Mouse (Mus musculus): ENCODE results near the gene Inpp5e. TPM values are rescaled to one million over a fixed set of nuclear protein-coding genes. Genes with fewer than 3 reads are reported as not detected.
A peak's percentile ranks its signal among the peaks of the same experiment; 100 is the strongest.

The Inpp5e gene
- total RNA-seq, 1 experiment from 2014 or later: 15.6 TPM

DNA sequence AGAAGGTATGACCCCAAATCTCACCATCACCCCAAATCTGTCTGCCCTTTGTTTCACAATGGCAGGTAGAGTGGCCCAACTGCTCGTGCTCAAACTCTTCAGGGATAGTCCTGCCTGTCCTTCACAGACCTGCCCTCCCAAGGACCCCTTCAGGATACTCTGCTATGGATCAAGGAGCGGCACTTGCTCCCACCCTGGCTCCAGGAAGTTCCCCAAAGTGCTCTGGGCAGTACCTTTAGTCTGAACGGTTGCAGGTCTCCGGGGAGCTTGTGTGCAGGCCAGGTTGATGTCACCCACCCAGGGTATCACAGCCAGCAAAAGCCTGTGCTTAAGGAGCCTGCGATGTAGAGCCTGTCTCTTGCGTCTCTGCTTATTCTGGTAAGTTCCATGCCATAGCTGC lies 41.1 kb downstream of the Inpp5e start:
- ATAC-seq (replicated peaks; ENCODE audit: low read depth, poor library complexity, severe bottlenecking): no peak

DNA sequence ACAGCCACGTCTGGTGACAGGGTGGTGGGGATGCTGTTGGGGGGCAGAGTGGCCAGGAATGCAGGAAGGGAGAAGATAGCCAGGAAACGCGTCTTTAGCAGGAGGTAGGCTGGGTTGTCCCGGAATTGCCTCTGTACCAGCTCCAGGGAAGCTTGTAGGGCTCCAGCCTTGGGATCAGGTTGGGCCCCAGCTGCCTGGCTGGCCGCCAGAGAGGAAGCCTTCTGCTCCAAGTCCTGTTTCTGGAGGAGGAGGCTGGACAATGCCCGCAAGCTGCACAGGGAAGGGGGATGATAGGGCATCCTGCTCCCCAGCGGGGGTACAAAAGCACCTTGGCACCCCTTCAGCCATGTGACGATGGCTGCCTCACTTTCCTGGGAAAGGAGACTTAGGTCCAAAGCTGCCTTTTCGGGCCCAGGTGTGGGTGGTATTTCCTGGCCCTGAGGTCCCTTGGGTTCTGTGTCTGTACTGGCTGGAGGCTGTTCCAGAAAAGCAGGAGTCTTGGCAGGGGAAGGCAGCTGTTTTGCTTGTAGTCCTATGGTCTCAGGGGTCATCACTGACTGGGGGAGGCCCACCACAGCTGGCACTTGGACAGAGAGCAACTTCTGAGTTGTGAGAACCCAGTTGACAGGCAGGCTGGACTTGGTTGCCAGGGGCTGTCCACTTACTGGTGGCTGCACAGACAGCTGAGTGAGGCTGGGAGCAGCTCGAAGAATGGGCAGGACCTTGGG lies 44.1 kb downstream of the Inpp5e start:
- no peak for ATAC-seq (replicated peaks; ENCODE audit: low read depth, poor library complexity, severe bottlenecking)

DNA sequence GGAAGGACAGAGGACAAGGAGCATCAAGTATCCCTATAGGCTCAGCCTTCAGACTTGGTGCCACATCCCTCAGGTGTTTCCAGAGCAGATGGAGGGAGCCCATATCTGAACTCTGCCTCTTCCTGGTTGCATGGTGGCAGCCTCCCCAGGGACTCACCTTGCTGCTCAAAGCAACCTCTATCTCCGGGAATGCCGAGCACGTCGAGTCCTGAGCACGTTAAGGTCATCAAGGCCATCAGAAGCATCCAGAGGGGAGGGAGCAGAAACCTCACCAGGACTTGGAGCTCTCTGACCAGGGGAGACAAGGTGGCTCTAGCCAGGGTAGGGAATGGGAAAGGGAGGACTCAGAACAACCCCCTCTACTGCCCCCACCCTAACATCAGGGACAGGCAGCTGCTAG lies 45.5 kb downstream of the Inpp5e start:
- ATAC-seq (replicated peaks; ENCODE audit: low read depth, poor library complexity, severe bottlenecking): no peak

DNA sequence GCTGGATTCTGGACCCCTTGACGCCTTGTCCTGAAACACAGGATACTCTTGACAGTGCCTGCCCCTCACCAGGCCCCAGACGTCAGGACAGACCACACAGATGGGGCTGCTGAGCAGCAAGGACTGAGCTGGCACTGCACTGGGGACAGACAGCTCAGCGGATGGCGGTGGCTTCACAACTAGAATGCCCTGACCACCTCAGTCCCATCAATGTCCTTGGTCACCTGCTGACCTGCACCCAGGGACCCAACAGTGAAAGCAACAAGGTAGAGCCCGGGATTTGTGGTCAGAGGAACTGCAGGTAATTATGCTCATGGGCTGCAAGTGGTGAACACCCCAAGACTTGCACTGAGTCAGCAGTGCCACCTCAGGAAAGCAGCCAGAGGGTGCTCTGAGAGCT lies 46.0 kb downstream of the Inpp5e start:
- ATAC-seq (replicated peaks; ENCODE audit: low read depth, poor library complexity, severe bottlenecking): no peak

DNA sequence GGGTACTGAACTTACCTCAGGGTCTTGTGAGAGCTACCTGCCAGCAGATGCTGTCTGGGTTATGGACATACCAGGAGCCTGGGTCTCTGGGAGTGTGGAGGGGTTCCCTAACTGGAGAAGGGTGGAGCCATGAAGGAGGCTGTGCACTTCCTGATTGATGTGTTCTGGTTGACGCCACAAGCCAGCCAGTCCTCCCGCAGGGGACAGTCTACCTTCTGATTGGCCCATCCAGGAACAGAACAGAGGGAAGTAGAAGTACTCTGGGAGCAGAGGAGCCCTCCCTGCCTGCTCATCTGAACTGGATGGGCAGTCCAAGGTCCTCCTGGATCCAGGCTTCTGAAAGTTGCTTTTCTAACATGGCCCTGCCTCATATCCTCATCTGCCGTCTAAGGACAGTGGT lies 48.2 kb downstream of the Inpp5e start, which contains the start of gene Card9:
TSS of gene Card9 (minus strand) at position 147 of the 400 bp plus-strand sequence.
- peak; percentile 80 for ATAC-seq (replicated peaks; ENCODE audit: low read depth, poor library complexity, severe bottlenecking)

DNA sequence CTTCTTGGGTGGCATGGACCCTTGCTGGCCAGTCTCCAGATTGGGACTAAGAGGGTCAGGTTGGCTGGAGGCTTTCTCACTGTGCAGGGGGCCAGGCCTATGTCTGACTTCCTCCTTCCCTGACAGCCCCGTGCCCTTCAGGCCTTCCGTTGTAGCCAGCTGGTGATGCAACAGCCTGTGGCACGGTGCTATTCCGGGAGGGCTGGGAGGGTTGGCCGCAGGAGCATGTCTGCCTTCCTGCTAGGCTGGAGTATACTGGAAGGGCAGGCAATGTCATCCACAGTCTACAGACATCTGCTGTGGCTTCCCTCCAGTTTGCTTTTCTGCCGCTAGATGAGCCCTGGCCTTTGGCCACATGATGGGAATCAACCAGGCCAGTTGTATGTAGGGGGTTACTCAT lies 49.0 kb downstream of the Inpp5e start:
- ATAC-seq (replicated peaks; ENCODE audit: low read depth, poor library complexity, severe bottlenecking): peak; percentile 73

DNA sequence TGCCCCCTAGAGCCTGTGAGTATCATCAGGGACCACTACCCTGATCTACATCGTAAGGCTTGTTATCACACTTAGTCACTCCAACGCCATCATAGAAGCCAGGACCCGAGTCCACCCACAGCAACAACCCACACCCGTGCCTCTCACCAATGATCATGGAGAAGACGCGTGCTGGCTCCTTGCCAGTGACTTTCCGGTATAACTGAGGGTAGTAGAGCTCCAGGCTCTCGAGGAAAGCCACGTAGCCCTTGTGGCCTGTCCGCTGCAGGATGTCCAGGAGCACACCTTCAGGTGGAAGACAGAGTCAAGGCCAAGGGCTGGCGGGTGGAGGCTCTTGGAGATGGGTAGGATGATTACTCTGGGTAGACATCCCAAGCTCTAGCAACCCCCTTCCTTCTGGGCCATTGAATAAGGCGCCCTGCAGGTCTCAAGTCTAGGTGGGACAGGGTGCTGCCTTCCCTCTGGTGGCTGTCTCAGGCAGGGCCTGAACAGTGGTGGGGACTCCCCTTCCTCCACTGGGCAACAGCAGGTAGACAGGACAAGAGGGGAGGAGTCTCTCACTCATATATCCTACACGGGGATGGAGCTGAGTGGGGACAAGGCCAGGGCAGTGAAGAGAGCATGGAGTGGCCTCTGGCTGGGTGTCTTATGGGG lies 50.2 kb downstream of the Inpp5e start:
- no peak for ATAC-seq (replicated peaks; ENCODE audit: low read depth, poor library complexity, severe bottlenecking)

DNA sequence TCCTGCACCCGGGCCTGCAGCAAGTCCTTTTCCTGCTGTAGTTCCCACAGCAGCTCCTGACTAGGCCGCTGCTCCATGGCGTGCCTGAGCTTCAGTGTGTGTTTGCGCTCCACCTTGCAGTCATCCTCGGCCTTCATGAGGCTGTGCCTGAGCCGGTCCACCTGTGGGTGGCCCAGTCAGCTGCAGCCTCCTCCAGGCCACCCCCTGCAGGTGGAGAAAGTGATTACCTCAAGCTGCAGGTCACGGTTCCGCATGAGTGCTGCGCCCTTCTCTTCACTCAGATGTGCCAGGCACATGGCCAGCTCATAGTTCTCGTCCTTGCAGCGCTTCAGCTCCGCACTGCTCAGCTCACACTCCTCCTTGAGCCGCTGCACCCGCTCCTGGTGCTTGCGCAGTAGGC lies 51.5 kb downstream of the Inpp5e start:
- no peak for ATAC-seq (replicated peaks; ENCODE audit: low read depth, poor library complexity, severe bottlenecking)

DNA sequence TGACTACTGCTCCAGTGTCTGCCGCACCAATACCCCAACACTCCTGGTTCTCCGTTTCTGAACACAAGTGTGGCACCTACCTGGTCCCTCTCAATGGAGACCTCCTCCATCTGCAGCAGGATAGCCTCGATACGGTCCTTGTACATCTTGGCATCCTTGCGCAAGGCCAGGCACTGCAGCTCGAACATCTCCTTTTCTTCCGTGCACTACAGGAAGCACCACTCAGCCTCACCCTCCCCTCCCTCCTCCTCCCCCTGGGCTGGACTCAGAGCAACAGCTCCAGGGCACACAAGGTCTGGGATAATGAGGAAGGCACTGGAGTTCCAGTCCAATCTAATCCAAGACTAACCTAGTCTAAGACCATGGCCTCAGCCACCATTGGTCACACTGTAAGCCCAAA lies 52.3 kb downstream of the Inpp5e start:
- no peak for ATAC-seq (replicated peaks; ENCODE audit: low read depth, poor library complexity, severe bottlenecking)

DNA sequence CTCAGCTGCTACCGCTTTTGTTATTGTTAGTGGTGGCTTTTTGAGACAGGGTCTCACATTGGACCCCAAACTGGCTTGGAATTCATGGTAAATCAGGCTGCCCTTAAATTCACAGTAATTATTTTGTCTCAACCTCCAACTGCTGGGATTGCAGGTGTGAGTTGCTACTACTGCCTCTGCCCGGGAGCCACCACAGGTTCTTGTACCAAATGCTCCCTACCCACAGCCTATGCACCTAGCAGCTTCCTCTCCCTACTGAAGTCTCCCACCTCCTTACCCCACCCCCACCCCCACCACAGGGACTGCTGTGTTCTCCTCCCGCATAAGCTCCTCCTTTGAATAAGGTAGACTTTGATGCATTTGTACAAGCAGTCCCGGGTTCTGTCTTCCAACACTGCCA lies 52.8 kb downstream of the Inpp5e start:
- ATAC-seq (replicated peaks; ENCODE audit: low read depth, poor library complexity, severe bottlenecking): no peak

DNA sequence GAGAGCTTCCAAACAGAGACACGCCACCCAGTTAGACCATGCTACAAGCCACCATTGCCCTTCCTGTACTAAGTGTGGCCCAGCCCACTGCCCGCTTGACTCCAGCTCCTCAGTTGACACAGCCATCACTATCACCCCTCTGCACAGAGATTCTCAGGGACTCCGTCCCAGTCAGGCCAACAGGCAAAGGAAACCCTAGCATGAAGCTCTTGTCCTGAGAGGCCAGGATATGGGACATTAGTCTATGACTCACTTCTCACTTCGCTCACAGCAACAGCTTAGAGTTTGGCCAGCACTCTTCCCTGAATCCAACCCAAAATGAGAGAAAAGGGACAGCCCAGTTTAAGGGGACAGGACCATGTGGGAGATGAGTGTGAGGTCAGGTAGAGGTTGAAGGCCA lies 54.6 kb downstream of the Inpp5e start:
- ATAC-seq (replicated peaks; ENCODE audit: low read depth, poor library complexity, severe bottlenecking): no peak

DNA sequence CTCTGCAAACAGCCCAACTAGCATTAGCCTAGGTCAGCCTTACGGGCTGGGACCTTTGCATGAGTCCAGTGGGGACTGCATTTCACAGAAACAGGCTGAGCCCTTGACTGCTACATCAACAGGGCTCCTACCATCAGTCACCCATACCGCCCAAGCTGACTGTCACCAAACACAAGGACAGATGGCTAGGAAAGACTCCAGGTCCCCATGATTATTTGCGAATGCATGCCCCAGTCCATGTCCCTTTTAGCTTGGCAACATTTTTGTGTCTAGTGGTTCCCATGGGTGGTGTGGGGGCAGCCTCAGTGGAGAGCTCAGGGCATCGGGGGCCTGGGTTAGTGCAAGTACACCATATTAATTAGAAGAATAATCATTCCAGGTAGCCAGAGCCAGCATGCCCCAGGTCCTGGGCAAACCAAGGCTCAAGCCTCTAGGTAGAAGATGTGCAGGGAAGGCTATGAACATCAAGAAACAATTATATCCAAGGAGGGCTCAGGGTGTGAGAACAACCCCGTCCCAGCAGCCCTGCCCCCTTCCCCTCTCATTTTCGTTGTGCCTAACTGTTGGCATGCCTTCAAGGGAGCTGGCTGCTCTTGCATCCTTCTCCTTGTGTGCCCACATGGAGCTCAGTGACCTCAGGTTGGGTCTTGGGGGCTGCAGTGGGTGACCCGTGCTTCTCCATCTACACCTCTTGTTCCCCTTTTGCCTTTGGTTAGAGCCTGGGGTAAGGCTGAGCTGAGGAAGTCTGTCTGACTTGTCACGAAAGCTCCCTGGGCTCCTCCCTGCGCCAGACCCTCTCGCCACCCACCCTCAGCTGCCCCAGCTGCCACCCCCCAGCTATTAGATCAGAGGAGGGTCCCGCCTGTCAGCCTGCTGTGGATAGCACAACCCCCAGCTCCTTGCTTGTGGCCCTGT lies 55.7 kb downstream of the Inpp5e start:
- no peak for ATAC-seq (replicated peaks; ENCODE audit: low read depth, poor library complexity, severe bottlenecking)

DNA sequence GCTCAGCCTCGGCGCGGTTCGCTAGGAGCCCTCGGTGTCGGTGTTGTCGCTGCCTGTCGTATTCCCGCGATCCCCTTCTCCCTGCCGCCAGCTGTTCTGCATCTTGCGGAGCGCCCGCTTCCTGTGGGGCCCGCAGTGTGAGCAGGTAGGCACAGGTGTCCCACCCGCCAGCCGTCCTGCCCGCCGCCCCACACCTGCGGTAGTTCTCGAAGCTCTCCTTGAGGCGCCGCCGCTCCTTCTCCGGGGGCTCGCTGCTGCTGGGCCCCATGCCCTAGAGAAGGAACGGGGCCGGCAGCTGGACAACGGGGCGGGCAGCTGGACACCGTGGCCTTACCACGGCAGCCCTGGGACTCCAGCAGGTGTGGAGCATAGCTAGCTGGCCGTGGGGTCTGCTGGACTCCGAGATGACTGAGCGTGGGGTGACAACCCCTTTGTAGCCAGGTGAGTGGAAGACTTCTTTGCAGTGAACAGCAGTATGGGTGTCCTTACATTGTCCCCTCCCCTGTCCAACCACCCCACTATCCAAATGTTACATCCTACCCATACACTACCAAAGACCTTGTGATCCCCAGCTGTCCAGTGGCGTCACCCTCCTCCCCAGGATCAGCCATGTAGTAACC lies 56.6 kb downstream of the Inpp5e start:
- peak; percentile 24; the same call in 1 of the 2 replicates for ATAC-seq (replicated peaks; ENCODE audit: low read depth, poor library complexity, severe bottlenecking)

DNA sequence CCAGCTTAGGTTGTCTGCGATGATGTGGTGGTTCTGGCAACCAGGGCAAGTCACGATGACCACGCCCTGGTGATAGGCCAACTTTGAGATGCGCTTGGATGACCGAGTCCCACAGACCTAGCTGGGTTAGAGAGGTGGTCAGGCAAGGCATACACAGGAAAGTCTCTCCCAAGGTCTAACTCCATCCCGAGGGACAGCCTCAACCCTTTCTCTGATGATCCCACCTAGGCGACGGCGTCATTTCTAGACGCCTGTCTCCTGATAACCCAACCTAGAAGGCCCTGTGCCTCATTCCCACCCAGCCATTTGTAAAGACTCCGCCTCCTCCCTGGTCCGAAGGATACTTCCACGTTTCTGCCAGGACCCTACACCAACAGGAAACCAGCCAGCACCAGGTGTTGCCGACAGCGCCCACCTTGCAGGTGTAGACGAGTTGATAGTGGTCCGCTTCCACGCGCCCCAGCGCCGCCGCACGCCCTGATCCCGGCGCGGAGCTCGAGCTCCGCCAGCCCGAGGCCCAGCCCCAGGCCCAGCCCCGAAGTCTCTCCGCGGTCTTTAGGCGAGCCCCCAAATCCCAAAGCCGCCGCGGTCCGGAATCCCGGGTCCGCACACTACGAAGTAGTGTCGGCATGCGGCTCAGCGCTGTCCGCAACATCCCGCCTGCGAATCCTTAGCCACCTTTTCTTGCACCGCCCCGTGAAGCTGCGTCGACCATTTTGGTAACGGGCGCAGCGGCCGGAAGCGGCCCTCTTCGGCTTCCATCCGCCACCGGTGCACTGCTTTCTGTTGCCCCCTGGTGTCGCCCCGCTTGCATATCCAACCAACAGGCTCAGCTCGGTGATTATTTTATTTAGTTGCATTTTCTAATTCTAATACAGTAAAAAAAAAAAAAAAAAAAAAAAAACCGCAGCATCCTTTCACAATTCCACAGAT lies 57.4 kb downstream of the Inpp5e start, which contains the start of gene Dnlz:
TSS of gene Dnlz (minus strand) at position 753 of the 933 bp plus-strand sequence.
- peak; percentile 91 for ATAC-seq (replicated peaks; ENCODE audit: low read depth, poor library complexity, severe bottlenecking)

DNA sequence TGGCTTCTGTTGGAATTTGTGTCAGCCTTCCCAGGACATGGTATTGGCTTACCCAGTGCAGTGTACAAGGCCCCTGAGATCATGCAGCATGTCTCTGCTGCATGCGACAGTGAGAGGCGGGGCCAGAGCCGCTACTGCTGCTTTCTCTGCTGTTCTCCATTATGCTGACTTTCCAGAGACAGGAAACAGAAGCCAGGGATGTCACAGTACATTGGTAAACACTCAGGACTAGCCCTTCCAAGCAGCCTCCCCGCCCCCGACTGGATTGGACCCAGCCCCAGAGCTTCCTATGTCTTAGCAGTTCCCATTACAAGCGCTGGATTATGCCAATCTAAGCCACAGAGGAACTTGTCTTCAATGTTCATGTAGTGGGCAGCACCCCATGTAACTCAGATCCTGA lies 60.8 kb downstream of the Inpp5e start:
- ATAC-seq (replicated peaks; ENCODE audit: low read depth, poor library complexity, severe bottlenecking): no peak

Measured in common myeloid progenitor, adult 5-6 weeks (primary cell).